Mouse (Mus musculus): ENCODE results near the gene Pcnx2. TPM values are rescaled to one million over a fixed set of nuclear protein-coding genes. Genes with fewer than 3 reads are reported as not detected.

The Pcnx2 gene
- polyA plus RNA-seq, 1 experiment = 0.08 TPM

DNA sequence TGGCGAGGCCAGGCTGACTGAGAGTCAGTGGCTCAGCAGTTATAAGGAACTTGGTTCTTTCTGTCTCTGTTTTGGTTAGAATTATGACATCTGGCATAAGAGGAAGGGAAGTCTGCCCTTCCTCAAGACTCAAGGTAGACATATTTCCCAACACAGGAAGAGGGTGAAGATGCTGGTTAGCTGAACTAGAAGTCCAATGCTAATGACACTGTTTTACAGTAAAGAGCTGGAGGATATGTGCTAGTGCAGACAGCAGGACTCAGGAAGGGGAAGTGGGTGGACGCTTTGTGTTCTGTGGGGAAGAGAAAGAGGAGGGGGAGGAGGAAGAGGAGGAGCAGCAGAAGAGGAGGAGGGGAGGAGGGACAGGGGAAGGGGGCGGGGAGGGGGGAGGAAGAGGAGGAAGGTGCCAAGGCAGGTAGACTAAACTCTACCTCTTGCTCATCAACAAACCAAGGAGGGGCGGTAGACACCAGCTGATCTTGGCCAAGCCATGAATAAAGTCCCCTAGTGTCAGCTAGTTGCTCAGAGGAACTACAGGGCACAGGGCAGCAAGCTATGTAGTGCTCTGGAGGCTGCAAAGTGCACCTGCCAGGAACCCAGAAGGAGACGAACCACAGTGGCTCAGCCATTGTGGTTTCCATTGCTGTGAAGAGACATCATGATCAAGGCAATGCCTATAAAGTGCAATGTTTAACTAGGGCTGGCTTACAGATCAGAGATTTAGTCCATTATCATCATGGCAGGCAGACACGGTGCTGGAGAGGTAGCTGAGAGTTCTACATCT lies 172.9 kb downstream of the Pcnx2 start:
- Histone ChIP-seq H3K27ac (ENCODE audit: insufficient read depth, low read depth, low read length) (peak overlapping the region; percentile 47), H3K36me3 (ENCODE audit: control insufficient read depth, insufficient read depth, low read length) (no peaks in the 10 kb centered on the region), H3K4me1 (ENCODE audit: control insufficient read depth, insufficient read depth, insufficient read length, low read length) (no peaks in the 10 kb centered on the region), H3K27me3 (ENCODE audit: control insufficient read depth, insufficient read depth, low read length) (no peaks in the 10 kb centered on the region), H3K4me3 (ENCODE audit: low read depth, low read length) (no peak overlapping the region)
- 74% methylated on average over 6 of the region's 6 CpGs for WGBS
- TF ChIP-seq CTCF (IDR thresholded peaks at IDR 0.05; ENCODE audit: extremely low read depth, insufficient read length, insufficient replicate concordance, low read depth, low read length) (no peak), POLR2A (IDR thresholded peaks at IDR 0.05; ENCODE audit: low read depth, low read length) (no peak)

DNA sequence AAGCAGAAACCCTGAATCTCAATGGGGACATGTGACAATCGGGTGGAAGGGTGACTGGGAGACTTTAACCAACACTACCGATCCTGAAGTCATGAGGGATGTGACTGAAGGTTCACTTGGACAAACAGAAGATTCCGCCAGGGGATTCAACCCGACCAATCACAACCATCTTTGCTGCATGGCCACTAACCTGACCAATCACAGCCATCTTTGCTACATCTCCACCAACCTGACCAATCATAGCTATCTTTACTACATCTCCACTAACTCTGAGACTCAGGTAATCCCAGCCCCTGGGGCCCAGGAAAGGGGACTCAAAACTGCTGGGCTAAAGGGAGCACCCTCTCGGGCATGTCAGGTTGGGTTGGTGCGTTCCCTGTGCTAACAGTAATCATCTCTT lies 174.7 kb downstream of the Pcnx2 start:
- 76% methylated on average over 6 of the region's 6 CpGs for WGBS
- no peak overlapping the region for H3K27ac ChIP-seq (ENCODE audit: insufficient read depth, low read depth, low read length)
- TF ChIP-seq POLR2A (IDR thresholded peaks at IDR 0.05; ENCODE audit: low read depth, low read length) = no peak
- TF ChIP-seq CTCF (IDR thresholded peaks at IDR 0.05; ENCODE audit: extremely low read depth, insufficient read length, insufficient replicate concordance, low read depth, low read length) = no peak
- peak overlapping the region; percentile 22 for H3K4me3 ChIP-seq (ENCODE audit: low read depth, low read length)
- H3K4me1 ChIP-seq (ENCODE audit: control insufficient read depth, insufficient read depth, insufficient read length, low read length) = no peaks in the 10 kb centered on the region
- H3K36me3 ChIP-seq (ENCODE audit: control insufficient read depth, insufficient read depth, low read length) = no peaks in the 10 kb centered on the region
- no peaks in the 10 kb centered on the region for H3K27me3 ChIP-seq (ENCODE audit: control insufficient read depth, insufficient read depth, low read length)

DNA sequence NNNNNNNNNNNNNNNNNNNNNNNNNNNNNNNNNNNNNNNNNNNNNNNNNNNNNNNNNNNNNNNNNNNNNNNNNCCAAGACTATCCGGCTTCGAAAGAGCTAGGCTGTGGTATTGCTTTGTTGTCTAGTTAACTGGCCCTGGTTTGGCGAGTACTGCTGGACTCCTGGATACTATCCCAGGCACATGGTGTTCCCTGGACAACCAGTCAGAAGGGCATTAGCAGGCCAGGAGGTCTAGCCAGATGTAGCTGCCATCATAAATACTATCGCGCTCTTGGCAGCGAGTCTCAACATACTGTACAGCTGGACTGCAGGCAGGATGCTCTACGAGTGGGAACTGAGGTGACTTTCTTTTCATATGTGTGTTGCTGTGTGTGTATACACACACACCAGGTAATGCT lies 175.4 kb downstream of the Pcnx2 start:
- H3K27ac ChIP-seq (ENCODE audit: insufficient read depth, low read depth, low read length) = no peak overlapping the region
- no peak for TF ChIP-seq POLR2A (IDR thresholded peaks at IDR 0.05; ENCODE audit: low read depth, low read length)
- TF ChIP-seq CTCF (IDR thresholded peaks at IDR 0.05; ENCODE audit: extremely low read depth, insufficient read length, insufficient replicate concordance, low read depth, low read length) = no peak
- WGBS = 87% methylated on average over 7 of the region's 7 CpGs
- H3K36me3 ChIP-seq (ENCODE audit: control insufficient read depth, insufficient read depth, low read length) = no peaks in the 10 kb centered on the region
- H3K27me3 ChIP-seq (ENCODE audit: control insufficient read depth, insufficient read depth, low read length) = no peaks in the 10 kb centered on the region
- H3K4me1 ChIP-seq (ENCODE audit: control insufficient read depth, insufficient read depth, insufficient read length, low read length) = no peaks in the 10 kb centered on the region
- H3K4me3 ChIP-seq (ENCODE audit: low read depth, low read length) = no peak overlapping the region

DNA sequence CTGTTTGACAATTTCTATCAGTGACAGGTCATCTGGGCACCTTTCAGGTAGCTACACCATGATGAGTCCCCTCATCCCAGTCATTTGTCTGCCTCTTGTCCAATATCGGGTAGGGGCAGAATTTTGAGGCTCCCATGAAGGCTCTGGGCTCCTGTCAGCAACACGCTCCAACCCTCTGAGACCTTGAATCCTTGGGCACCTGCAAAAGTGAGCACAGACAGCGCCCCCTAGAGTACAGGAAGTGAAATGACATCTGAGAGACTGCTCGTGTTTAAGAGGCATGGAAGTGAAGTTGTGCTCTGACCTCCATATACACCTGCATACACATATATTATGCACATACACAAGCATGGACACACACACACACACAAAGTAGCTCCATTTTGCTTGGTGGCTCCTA lies 179.2 kb downstream of the Pcnx2 start:
- Histone ChIP-seq H3K4me1 (ENCODE audit: control insufficient read depth, insufficient read depth, insufficient read length, low read length) (no peaks in the 10 kb centered on the region), H3K4me3 (ENCODE audit: low read depth, low read length) (no peak overlapping the region), H3K36me3 (ENCODE audit: control insufficient read depth, insufficient read depth, low read length) (no peaks in the 10 kb centered on the region), H3K27me3 (ENCODE audit: control insufficient read depth, insufficient read depth, low read length) (no peaks in the 10 kb centered on the region), H3K27ac (ENCODE audit: insufficient read depth, low read depth, low read length) (no peak overlapping the region)
- TF ChIP-seq POLR2A (IDR thresholded peaks at IDR 0.05; ENCODE audit: low read depth, low read length) (no peak), CTCF (IDR thresholded peaks at IDR 0.05; ENCODE audit: extremely low read depth, insufficient read length, insufficient replicate concordance, low read depth, low read length) (peak; percentile 66; the same call in 1 of the 2 replicates)
- 49% methylated on average over 4 of the region's 4 CpGs for WGBS

DNA sequence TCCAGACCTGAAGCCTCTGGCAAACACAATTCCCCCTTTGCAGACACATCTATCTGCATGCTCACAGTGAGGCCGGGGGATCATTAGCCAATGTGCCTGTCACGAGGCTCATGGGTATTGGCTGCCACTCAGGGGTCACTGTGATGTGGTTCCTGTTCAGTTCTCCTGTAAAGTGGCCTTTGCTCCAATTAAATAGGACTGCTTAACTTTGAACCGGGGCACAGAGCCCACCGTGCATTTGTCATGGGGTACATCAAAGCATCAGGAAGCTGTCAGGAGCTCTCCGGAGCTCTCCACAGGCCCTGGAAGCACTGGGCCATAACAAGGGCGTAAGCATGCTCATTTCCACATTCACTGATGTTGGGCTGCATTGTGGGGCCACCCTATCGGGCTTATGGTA lies 181.5 kb downstream of the Pcnx2 start:
- no peaks in the 10 kb centered on the region for H3K4me1 ChIP-seq (ENCODE audit: control insufficient read depth, insufficient read depth, insufficient read length, low read length)
- WGBS = 46% methylated on average over 7 of the region's 7 CpGs
- H3K36me3 ChIP-seq (ENCODE audit: control insufficient read depth, insufficient read depth, low read length) = no peaks in the 10 kb centered on the region
- H3K4me3 ChIP-seq (ENCODE audit: low read depth, low read length) = no peak overlapping the region
- no peak overlapping the region for H3K27ac ChIP-seq (ENCODE audit: insufficient read depth, low read depth, low read length)
- H3K27me3 ChIP-seq (ENCODE audit: control insufficient read depth, insufficient read depth, low read length) = no peaks in the 10 kb centered on the region
- no peak for TF ChIP-seq POLR2A (IDR thresholded peaks at IDR 0.05; ENCODE audit: low read depth, low read length)

DNA sequence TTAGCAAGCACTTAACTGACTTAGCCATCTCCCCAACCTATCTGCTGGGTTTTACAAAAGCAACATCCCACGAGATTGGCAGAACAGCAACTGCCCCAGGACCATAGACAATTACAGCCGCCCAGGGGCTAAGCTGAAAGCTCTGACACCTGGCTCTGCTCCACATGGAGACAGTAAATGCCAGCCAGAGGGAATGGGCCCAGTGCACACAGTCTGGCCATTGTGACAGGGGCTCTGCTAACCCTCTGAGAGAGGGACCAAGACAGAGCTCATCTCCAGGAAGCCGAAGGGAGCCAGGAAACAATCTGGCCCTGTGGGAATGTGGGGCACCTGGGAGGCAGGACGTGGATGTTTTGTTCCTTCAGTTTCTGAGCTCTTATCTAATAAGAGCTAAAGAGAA lies 181.9 kb downstream of the Pcnx2 start:
- WGBS = 50% methylated on average over 4 of the region's 4 CpGs
- no peak overlapping the region for H3K27ac ChIP-seq (ENCODE audit: insufficient read depth, low read depth, low read length)
- no peaks in the 10 kb centered on the region for H3K4me1 ChIP-seq (ENCODE audit: control insufficient read depth, insufficient read depth, insufficient read length, low read length)
- H3K36me3 ChIP-seq (ENCODE audit: control insufficient read depth, insufficient read depth, low read length) = no peaks in the 10 kb centered on the region
- H3K27me3 ChIP-seq (ENCODE audit: control insufficient read depth, insufficient read depth, low read length) = no peaks in the 10 kb centered on the region
- H3K4me3 ChIP-seq (ENCODE audit: low read depth, low read length) = no peak overlapping the region
- TF ChIP-seq POLR2A (IDR thresholded peaks at IDR 0.05; ENCODE audit: low read depth, low read length) = no peak
- TF ChIP-seq CTCF (IDR thresholded peaks at IDR 0.05; ENCODE audit: extremely low read depth, insufficient read length, insufficient replicate concordance, low read depth, low read length) = no peak

DNA sequence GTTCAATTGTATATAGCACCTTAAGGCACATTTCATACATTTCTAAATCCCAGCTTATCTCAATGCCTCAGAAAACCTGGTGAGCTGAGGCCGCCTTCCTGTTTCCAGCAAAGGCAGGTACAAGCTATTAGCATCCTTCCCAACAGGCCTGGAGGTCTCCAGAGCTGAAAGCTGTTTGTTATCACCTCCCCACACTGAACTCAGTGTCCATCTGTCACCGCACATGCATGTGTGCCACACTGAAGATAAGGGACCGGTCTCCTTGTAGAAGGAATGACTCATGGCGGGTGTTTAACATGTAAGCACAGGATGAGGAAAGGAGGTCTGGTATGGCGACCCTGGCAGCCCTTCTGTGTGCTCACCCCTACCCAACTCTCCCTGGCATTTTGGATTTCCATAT lies 186.6 kb downstream of the Pcnx2 start:
- TF ChIP-seq CTCF (IDR thresholded peaks at IDR 0.05; ENCODE audit: extremely low read depth, insufficient read length, insufficient replicate concordance, low read depth, low read length) (no peak), POLR2A (IDR thresholded peaks at IDR 0.05; ENCODE audit: low read depth, low read length) (no peak)
- Histone ChIP-seq H3K27me3 (ENCODE audit: control insufficient read depth, insufficient read depth, low read length) (no peaks in the 10 kb centered on the region), H3K4me1 (ENCODE audit: control insufficient read depth, insufficient read depth, insufficient read length, low read length) (no peaks in the 10 kb centered on the region), H3K36me3 (ENCODE audit: control insufficient read depth, insufficient read depth, low read length) (no peaks in the 10 kb centered on the region), H3K4me3 (ENCODE audit: low read depth, low read length) (no peak overlapping the region), H3K27ac (ENCODE audit: insufficient read depth, low read depth, low read length) (no peak overlapping the region)
- WGBS = 79% methylated on average over 5 of the region's 5 CpGs
